Mouse (Mus musculus): ENCODE data around the gene Smarcc1.
A peak's percentile ranks its signal among the peaks of the same experiment; 100 is the strongest.

DNA sequence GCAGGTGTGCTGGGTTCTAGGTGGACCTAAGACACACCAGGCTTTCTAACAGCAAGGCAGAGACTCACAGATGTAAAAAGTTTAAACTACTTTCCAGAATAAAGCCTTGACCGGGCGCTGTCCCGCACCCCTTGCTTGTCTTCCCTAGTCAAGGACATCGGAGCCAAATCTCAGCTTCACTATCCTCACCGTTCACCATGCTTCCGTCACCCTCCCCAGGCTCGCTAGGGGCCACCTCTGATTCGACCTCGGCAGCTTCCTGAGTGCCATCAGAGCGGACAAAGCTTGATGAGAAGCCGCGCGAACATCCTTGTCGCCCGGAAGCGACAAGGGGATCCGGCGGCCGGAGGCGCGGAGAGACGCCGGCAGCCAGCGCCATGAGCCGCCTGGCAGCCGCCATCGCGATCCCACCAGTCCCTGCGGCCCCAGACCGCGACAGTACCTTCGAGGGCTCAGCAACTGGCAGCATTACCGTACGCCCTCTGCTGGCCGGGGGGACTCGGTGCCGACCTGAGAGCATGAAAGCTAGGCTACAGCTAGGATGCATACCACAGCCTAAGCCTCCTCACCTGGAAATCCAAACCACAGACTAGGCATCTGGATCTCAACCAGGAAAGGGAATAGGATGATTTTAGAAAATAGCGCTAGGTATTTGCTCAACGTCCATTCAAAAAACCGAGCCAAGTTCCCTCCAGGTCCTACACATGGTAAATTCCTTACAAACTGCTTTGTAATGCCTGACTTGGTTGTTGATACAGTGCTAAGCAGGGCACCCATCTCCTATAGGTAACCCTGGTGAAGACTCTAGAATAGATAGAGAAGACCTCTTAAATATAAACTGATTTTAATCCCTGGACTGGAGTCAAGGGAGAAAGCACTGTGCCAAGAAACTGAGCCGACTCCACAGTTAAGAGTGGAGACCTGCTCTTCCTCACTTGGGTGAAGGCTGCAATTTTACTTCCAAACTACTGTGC, 16.6 kb upstream of the Smarcc1 start:
- TF ChIP-seq CTCF (IDR thresholded peaks at IDR 0.05; ENCODE audit: borderline replicate concordance, control insufficient read depth, extremely low read depth, insufficient read depth, low read length, poor library complexity): peak; percentile 98
- TF ChIP-seq POLR2A (IDR thresholded peaks at IDR 0.05; ENCODE audit: control insufficient read depth, extremely low read depth, insufficient read depth, low read length, poor library complexity): no peak

Measured in thymus, adult 2 months (tissue).